Mouse (Mus musculus) T-cell, adult 2 months (primary cell): ENCODE data around the gene Fbxl18.

Source experiments
- DNase-seq: peaks from one replicate; pipeline ENCODE4 v3.0.0; 2022; ENCODE audit warnings: low spot score

Gene Fbxl18

DNA sequence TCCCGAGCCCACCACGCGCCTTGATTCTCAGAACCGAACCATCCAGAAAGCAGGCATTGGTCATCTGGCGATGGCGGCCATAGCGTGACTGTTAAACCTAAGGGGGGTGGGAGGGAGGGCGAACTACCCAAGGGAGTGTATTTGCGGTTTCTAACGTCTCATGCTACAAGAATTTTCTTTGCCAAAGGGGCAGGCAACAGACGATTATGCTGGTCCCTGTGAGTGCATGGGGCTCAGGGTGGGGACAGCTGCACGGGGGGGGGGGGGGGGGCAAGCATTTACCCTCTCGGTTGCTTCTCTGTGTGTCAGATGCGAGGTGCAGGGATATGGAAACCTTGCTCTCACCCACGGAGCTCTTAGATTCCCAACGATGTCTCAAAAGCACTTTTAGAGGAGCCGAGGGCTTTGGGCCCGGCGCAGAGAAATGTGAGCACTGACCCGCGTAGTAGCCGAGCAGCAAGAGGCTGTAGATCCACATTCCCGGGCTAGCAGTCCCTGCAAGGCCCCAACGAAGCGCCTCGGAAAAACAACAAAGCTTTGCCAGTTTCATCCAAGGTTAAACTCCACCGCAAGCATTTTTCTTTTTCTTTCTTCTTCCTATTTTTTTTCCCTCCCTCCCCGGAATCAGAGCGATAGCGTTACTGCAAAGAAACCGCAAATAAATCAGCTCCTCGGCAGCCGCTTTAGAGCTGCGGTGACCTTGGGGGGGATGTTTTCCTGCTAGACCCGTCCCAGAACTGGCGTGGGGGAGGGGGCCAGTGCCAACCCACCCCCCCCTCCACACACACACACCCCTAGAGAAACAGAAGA is 72.7 kb downstream of the Fbxl18 start:
- DNase-seq, result no peak

DNA sequence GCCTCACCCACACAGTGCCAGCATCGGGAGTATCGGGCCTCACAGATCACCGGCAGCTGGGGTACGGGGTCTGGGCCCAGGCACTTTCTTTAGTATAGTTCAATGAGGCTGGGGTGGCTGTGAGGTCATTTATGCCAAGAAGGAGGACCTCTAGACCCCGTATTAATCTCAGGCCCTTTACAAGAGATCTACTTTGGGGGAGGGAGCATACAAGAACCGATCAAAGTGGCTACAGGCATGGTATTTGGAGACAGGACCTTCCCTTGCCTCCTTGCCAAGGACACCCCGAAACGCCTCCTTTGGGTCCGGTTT is 73.3 kb downstream of the Fbxl18 start:
- no peak for DNase-seq

DNA sequence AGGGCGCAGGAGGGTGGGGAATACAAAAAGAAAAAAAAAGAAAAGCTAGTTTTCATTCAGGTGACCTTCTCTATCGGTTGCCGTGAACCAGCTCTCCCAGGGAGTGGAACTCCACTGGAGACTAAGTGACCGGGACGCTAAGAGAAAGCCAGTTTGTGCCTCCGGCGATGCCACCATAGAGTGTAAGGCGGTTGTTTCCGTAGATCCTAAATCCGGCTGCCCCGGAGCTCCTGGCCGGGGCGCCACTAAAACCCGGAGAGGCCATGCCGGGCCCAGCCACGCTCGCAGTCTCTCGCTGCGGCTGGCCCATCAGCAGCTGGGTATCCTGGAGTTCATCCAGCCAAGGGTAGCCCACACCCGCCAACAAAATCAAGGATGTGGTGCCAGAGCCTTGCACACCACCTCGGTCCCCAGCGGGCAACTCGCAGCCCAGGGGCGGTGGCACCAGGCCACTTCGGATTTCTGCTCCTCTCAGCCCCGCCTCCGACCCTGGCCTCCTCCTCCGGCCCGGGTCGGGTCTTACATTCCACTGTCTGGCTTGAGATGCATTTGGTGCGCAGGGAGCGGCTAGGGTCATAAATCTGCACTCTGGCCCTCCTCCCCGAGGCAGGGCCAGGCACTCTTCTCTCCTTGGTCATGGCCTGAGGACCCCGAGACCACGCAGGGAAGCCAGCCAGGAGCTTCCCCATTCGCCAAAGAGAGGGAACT is 73.8 kb downstream of the Fbxl18 start:
- no peak for DNase-seq

DNA sequence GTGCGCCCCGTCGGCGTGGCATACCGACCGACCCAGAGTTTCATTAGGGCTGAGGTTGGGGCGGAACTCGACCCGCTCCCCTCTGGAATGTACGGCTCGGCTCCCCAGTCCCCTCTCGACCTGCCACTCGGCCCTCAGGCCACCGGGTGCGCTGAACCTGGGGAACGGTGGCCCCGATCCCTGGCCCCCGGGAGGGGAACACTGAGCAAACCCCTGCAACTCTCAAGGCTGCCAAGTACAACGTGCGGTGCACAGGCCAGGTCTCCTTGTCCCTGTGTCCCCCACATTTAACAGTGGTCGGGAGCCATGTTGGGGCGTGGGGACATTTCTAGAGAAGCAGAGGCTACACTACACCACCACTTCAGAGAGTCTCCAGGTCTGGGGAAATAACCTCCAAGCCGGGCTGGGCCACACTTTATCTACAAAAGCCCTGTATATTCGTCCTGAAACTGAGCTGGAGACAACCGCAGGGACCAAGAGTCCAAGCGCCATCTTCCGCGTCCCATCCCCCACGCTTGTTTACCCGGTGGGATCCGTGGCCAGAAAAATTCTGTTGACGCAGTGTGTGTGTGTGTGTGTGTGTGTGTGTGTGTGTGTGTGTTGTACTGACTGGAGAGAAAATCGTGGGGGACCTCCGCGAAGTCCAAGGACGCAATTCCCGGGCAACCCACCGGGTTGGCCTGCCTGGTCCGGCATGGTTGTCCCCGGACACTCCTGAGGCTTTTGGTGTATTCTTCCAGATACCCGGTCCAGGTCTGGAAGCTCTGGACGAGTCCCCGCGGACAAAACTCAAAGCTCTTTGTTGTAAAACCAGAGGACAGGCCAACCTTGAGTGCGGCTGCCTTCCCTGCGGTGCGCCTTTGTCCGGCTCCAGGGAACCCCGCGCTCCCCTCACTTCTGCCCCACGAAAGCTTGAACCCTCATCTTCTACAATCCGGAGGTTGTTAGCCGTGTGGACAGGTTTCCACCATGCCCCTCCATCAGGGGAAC is 74.7 kb downstream of the Fbxl18 start:
- DNase-seq, result no peak

DNA sequence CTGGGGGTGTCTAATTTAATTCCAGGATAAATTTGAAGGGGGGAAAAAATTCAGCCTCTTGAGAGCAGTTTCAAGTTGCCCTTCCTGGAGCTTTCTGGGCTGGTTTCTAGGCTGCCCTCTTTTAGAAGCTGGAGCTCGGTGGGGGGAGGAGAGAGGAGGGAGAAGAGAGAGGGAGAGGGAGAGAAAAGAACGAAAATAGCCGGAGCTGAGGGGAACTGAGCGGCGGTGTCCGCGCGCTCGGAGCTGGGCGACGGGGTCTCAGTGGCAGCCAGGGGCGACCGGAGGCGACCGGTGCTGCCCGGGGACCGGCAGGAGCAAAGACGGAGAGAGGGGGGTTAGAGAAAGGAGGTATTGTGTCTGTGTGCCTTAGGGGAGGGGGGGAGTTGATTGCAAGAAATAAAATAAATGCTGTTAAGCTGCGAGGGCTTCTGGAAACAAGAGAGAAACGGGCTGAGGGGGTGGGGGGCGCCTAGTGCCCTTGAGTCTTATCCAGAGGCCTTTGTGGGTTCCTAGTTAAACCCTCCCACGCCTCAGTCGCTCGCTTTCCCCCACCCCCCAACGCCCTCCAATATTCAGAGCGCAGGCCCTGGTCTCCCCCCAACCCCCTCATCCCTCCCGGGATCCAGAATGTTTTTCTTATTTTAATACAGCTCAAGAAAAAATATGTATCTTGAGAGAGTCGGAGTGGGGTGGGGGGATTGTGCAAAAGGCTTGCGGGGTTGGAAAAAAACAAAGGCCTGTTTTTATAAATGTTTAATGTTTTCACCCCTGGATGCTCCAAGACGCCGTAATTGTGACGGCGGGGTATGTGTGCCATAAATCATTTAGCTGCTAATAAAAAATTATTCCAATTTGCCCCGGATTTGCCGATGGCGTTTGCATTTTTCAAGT is 75.6 kb downstream of the Fbxl18 start:
- no peak for DNase-seq

DNA sequence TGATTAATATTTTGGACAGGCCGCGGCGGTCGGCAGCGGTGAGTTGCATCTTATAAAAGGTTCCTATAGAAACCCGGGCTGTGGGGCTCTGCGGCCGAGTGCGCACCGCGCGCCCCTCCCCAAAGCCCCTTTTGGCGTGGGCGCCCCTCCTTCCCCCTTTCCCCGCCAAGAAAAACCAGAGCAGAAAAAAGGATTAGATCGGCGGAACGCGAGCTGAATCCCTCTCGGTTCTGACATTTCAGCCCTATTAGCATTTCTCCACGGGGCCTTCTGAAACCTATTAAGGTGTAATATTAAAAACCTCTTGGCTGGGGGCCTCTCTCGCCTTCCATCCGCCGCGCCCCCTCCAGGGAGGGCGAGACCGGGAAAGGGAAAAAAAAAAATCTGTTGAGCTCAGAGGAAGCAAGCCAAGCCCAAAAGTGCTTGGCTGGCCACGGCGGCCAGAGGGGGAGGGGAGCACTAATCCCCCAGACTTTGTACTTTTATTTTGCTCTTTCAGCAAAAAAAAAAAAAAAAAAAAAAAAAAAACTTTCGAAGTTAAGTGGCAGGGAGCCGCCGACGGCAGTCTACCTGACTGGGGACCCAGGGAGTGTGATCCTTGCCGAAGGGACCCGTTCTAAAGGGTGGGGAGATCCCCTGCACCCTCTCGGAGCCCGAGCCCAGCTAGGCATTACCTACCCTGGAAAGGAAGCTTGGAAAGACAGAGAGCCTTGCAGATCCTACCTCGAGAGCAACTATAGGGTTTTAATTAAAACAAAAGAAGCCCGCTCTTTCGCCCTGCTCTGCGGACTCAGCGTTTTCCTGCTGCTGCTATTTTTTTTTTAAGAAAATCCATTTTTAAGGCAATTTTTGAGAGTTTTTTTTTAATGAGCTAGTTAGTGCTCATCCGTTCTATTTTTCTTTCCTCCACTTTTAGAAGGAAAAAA is 76.5 kb downstream of the Fbxl18 start:
- no peak for DNase-seq

DNA sequence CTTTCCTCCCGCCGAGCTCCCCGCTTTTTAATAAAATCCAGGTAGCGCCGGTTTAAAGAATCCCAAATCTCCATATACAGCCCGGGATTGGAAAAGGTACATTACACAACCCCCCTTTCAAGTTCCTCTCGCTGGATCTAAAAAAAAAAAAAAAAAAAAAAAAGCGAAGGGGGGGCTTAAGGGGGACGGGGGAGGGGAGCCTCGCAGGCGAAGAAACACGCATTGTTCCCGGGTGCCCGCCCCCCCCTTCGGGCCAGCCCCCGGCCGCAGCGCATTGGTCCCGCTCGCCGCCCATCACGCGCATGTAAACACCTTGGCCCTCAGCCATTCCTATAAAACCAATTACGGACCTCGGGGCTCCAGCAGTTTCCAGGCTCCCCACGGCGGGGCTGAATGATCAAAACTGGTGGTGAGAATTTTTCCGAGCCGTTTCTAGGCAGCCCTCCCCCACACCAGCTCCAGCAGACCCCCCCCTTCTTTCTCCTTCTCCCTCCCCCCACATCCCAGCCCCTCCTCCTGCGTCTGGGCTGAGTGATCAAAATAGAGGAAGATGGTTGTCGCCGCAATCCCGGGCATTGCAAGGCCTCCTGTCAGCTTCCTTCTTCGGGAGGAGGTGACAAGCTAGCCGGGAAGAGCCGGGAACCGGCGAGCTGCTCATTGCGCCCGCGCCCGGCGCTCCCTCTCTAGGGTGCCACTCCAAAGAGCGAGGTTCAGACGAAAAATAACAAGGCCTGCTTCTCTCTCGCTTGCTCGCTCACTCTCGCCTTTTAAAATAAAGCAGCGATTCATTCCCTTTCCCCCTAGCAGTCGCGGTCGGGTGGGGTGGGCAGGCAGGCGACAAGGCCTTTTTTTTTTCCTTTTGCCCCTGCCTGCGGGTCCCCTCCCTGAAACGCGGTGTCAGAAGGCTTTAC is 77.4 kb downstream of the Fbxl18 start, which contains the start of gene Tnrc18:
Gene Tnrc18 (minus strand): TSS at position 139 of the 911 bp plus-strand sequence.
- no peak for DNase-seq
